Mouse (Mus musculus): Measurements from ENCODE around the gene D330020A13Rik. TPM values are rescaled to one million over a fixed set of nuclear protein-coding genes. Genes with fewer than 3 reads are reported as not detected.

Gene D330020A13Rik
- polyA plus RNA-seq, 1 experiment from 2014 or later: 1.1 TPM

- in situ Hi-C loops (cut with MboI; ENCODE audit: low pct_unique_long_range_greater_than_20kb): no loop called here
- TF ChIP-seq CTCF (IDR thresholded peaks at IDR 0.05): no peak
- no peak for DNase-seq (ENCODE audit: low read depth, low spot score)
Observed at GRCm38 (mm10) chr6:120262886-120263531, 31.2 kb upstream of the D330020A13Rik start.

GRCm38 (mm10) chr6:120263608-120264007 lies 30.6 kb upstream of the D330020A13Rik start:
- no peak for ATAC-seq
- POLR2A ChIA-PET: no interaction called here

More at GRCm38 (mm10) chr6:120262886-120263531, 31.2 kb upstream of the D330020A13Rik start:
- POLR2A ChIA-PET: no interaction called here
- CTCF ChIA-PET: interaction anchor here (0.8 to 1.2 kb wide), 2 partner anchors 8 to 11 kb away, joined by 3 to 6 read pairs; no protein-coding TSS in a partner anchor
- ATAC-seq: no peak
- H3K27me3 ChIP-seq: no peaks in the 10 kb centered on the region

GRCm38 (mm10) chr6:120264151-120264550 lies 30.0 kb upstream of the D330020A13Rik start:
- POLR2A ChIA-PET: no interaction called here
- in situ Hi-C loops (cut with MboI; ENCODE audit: low pct_unique_long_range_greater_than_20kb): no loop called here
- no peaks in the 10 kb centered on the region for H3K27me3 ChIP-seq
- DNase-seq (ENCODE audit: low read depth, low spot score) (no peak), ATAC-seq (no peak)
- CTCF ChIA-PET: no interaction called here
- no peak for TF ChIP-seq CTCF (IDR thresholded peaks at IDR 0.05)

More at GRCm38 (mm10) chr6:120263608-120264007, 30.6 kb upstream of the D330020A13Rik start:
- in situ Hi-C loops (cut with MboI; ENCODE audit: low pct_unique_long_range_greater_than_20kb): no loop called here
- no peaks in the 10 kb centered on the region for H3K27me3 ChIP-seq
- CTCF ChIA-PET: interaction anchor here (0.8 to 1.2 kb wide), 2 partner anchors 8 to 10 kb away, joined by 3 to 6 read pairs; no protein-coding TSS in a partner anchor
- TF ChIP-seq CTCF (IDR thresholded peaks at IDR 0.05): no peak
- DNase-seq (ENCODE audit: low read depth, low spot score): no peak

DNA sequence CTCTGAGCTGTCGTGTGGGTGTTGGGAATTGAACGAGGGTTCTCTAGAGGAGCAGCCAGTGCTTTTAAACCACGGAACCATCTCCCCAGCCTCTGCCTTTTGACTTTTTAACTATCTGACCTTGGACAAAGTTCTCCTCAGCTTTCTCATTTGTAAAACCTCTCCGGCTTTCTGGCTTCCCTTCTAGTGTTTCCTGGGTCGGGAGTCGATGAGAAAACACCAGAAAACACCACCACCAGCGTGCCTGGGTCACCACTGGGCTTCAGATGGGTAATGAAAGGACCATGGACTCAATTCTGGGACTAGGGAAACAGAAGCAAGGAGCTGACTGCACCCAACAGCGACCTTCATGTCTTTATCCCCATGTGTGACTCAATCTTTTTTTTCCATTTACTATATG lies 20.0 kb upstream of the D330020A13Rik start:
- ATAC-seq (no peak), DNase-seq (ENCODE audit: low read depth, low spot score) (no peak)
- CTCF ChIA-PET: interaction anchor here (0.8 to 1.2 kb wide), 2 partner anchors 11 to 250 kb away, joined by 3 to 6 read pairs; no protein-coding TSS in a partner anchor
- POLR2A ChIA-PET: interaction anchor here (1.7 kb wide), 1 partner anchor 20 kb away, joined by 4 read pairs; the partner anchor contains the start of genes B4galnt3 and D330020A13Rik
- TF ChIP-seq CTCF (IDR thresholded peaks at IDR 0.05): no peak
- in situ Hi-C loops (cut with MboI; ENCODE audit: low pct_unique_long_range_greater_than_20kb): no loop called here
- no peaks in the 10 kb centered on the region for H3K27me3 ChIP-seq

- TF ChIP-seq CTCF (IDR thresholded peaks at IDR 0.05): no peak
- no peak for DNase-seq (ENCODE audit: low read depth, low spot score)
- CTCF ChIA-PET: no interaction called here
- POLR2A ChIA-PET: interaction anchor here (1.7 kb wide), 1 partner anchor 19 kb away, joined by 4 read pairs; the partner anchor contains the start of genes B4galnt3 and D330020A13Rik
- ATAC-seq: no peak
- in situ Hi-C loops (cut with MboI; ENCODE audit: low pct_unique_long_range_greater_than_20kb): no loop called here
- no peaks in the 10 kb centered on the region for H3K27me3 ChIP-seq
Observed at GRCm38 (mm10) chr6:120274887-120275286, 19.3 kb upstream of the D330020A13Rik start.

DNA sequence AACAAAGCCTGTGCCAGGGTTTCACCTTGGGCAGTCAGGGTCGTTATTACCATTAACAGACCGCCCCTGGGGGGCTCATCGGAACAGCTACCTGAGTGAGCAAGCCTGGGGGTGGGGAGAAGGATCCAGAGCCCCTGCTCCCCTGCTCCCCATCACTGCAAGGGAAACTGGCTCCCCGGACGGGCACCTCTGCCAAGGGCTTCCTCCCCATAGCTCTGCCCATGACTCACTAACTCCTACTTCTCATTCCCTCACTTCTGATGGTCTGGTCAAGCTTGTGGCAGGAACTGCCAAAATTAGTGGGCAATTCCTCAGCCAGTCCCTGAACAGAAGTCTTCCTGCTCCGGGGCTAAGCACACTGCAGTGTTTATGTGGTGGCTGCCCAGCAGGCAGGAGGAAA lies 18.9 kb upstream of the D330020A13Rik start:
- DNase-seq (ENCODE audit: low read depth, low spot score) (no peak), ATAC-seq (peak; percentile 35)
- TF ChIP-seq CTCF (IDR thresholded peaks at IDR 0.05): no peak
- in situ Hi-C loops (cut with MboI; ENCODE audit: low pct_unique_long_range_greater_than_20kb): no loop called here
- POLR2A ChIA-PET: interaction anchor here (1.7 kb wide), 1 partner anchor 19 kb away, joined by 4 read pairs; the partner anchor contains the start of genes B4galnt3 and D330020A13Rik
- CTCF ChIA-PET: no interaction called here
- H3K27me3 ChIP-seq: no peaks in the 10 kb centered on the region

DNA sequence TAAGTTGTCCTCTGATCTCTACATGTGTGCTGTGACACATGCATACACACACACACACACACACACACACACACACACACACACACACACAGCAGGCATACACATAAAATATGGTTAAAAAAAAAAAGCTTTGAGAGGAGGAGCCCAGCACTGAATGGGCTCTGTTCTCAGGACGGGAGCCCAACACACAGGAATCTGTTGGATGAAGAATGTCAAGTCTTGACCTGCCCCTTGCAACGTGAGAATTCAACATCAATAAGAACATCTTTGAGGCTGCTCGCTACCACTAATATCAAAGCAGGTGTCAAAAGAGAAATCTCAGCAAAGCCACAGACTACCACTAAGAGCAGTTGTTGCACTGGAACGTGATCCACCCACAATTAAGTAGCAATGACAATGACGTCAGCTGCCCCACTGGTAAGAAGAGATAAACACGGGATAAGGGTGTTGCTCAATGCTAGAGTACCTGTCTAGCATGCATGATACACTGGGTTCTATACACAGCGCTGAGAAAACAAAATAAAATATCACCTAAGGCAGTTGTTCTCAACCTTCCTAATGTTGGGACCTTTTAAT lies 17.2 kb upstream of the D330020A13Rik start:
- ChIA-PET POLR2A (no interaction called here), CTCF (interaction anchor here (0.7 kb wide), 1 partner anchor 81 kb away, joined by 3 read pairs; no protein-coding TSS in a partner anchor)
- H3K27me3 ChIP-seq: no peaks in the 10 kb centered on the region
- ATAC-seq (no peak), DNase-seq (ENCODE audit: low read depth, low spot score) (no peak)
- in situ Hi-C loops (cut with MboI; ENCODE audit: low pct_unique_long_range_greater_than_20kb): no loop called here
- no peak for TF ChIP-seq CTCF (IDR thresholded peaks at IDR 0.05)

GRCm38 (mm10) chr6:120287279-120287678 lies 6.9 kb upstream of the D330020A13Rik start:
- ChIA-PET POLR2A (no interaction called here), CTCF (no interaction called here)
- H3K27me3 ChIP-seq: no peaks in the 10 kb centered on the region
- in situ Hi-C loops (cut with MboI; ENCODE audit: low pct_unique_long_range_greater_than_20kb): no loop called here
- ATAC-seq: no peak
- DNase-seq (ENCODE audit: low read depth, low spot score): no peak
- TF ChIP-seq CTCF (IDR thresholded peaks at IDR 0.05): no peak

DNA sequence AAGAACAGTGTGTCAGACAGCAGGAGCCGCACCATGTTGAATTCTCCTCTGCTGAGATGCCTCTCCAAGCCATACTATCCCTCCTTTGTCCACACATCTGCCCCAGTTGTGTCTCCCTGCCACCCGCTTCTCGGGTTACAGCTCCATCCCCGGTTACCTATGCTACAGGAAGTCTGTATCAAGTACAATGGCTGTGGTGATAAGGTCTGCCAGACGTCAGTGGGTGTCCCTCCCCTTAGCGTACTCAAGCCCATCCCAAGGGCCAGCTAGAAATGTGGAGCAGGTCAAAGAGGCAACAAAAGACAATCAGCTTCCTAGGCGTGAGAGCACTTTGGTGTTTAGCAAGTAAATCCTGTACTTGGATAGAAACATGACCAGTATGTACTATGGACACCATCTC lies 5.6 kb upstream of the D330020A13Rik start:
- peaks cover 1% of the 10 kb centered on the region for H3K27me3 ChIP-seq
- DNase-seq (ENCODE audit: low read depth, low spot score) (no peak), ATAC-seq (no peak)
- POLR2A ChIA-PET: no interaction called here
- TF ChIP-seq CTCF (IDR thresholded peaks at IDR 0.05): no peak
- CTCF ChIA-PET: no interaction called here
- in situ Hi-C loops (cut with MboI; ENCODE audit: low pct_unique_long_range_greater_than_20kb): no loop called here

GRCm38 (mm10) chr6:120289430-120289829 lies 4.7 kb upstream of the D330020A13Rik start:
- TF ChIP-seq CTCF (IDR thresholded peaks at IDR 0.05): no peak
- in situ Hi-C loops (cut with MboI; ENCODE audit: low pct_unique_long_range_greater_than_20kb): no loop called here
- DNase-seq (ENCODE audit: low read depth, low spot score) (no peak), ATAC-seq (no peak)
- ChIA-PET CTCF (no interaction called here), POLR2A (no interaction called here)
- H3K27me3 ChIP-seq: peaks cover 7% of the 10 kb centered on the region

- in situ Hi-C loops (cut with MboI; ENCODE audit: low pct_unique_long_range_greater_than_20kb): no loop called here
- POLR2A ChIA-PET: interaction anchor here (0.5 kb wide), 1 partner anchor 21 kb away, joined by 4 read pairs; no protein-coding TSS in a partner anchor
- no peak for DNase-seq (ENCODE audit: low read depth, low spot score)
- no peak for TF ChIP-seq CTCF (IDR thresholded peaks at IDR 0.05)
- H3K27me3 ChIP-seq: peaks cover 8% of the 10 kb centered on the region
- ATAC-seq: no peak
- CTCF ChIA-PET: no interaction called here
Observed at GRCm38 (mm10) chr6:120291396-120292009, 2.7 kb upstream of the D330020A13Rik start.
